Mouse (Mus musculus) embryonic facial prominence, embryonic 14.5 days (tissue): ENCODE data around the gene Gtf2i. TPM values are rescaled to one million over a fixed set of nuclear protein-coding genes. Genes with fewer than 3 reads are reported as not detected.

Experiments
- ATAC-seq: fragments of 200-750 bp; cut with Nextera tagmentation; 2 replicates; pipeline ENCODE4 v1.8.0; 2017; ENCODE audit warnings: low read depth, moderate number of reproducible peaks, moderate TSS enrichment
- DNase-seq: peaks from one replicate; pipeline ENCODE4 v3.0.0-alpha.2; 2015; ENCODE audit warnings: low spot score
- H3K27ac ChIP-seq: fragments of 300-500 bp; sonication (generic); replicated peaks from 2 replicates; pipeline ENCODE4 v1.5.1; 2014; ENCODE audit warnings: low read depth, mild to moderate bottlenecking, low read length, moderate library complexity
- H3K27me3 ChIP-seq: fragments of 300-500 bp; sonication (generic); replicated peaks from 2 replicates; pipeline ENCODE4 v1.6.1; 2014; ENCODE audit warnings: low read length; ENCODE audit not compliant: control insufficient read depth, insufficient read depth
- H3K36me3 ChIP-seq: fragments of 300-500 bp; sonication (generic); 2 replicates; pipeline ENCODE4 v1.6.1; 2014; ENCODE audit warnings: low read length, mixed read lengths; ENCODE audit not compliant: control insufficient read depth, insufficient read depth
- H3K4me1 ChIP-seq: fragments of 300-500 bp; sonication (generic); 2 replicates; pipeline ENCODE4 v1.6.1; 2014; ENCODE audit warnings: antibody characterized with exemption, low read length; ENCODE audit not compliant: control insufficient read depth, insufficient read depth
- H3K4me2 ChIP-seq: fragments of 300-500 bp; sonication (generic); 2 replicates; pipeline ENCODE4 v1.6.1; 2014; ENCODE audit warnings: low read depth, mild to moderate bottlenecking, low read length, moderate library complexity, mixed read lengths
- H3K4me3 ChIP-seq: fragments of 300-500 bp; sonication (generic); 2 replicates; pipeline ENCODE4 v1.5.1; 2014; ENCODE audit warnings: low read depth, mild to moderate bottlenecking, low read length
- H3K9ac ChIP-seq: fragments of 300-500 bp; sonication (generic); 2 replicates; pipeline ENCODE4 v1.6.1; 2014; ENCODE audit warnings: low read depth, mild to moderate bottlenecking, low read length, moderate library complexity, mixed read lengths
- H3K9me3 ChIP-seq: fragments of 300-500 bp; sonication (generic); 2 replicates; pipeline ENCODE4 v1.6.1; 2016; ENCODE audit warnings: low read length; ENCODE audit not compliant: control insufficient read depth
- WGBS: fragments of 180-500 bp; shearing (Covaris S2); extraction: QIAGEN DNeasy Blood & Tissue Kit; methylation state at CpG from one replicate; pipeline ENCODE4 v1.1.7; 2014; 5-methylcytosine and 5-hydroxymethylcytosine counted together
- polyA plus RNA-seq: library from polyadenylated mRNA; unstranded; fragments of >200 nt; fragmentation: Nextera tagmentation; extraction: Ambion mirVana; gene quantifications from 2 replicates; pipeline ENCODE4 v1.2.1, GENCODE M21; 2014

Gtf2i gene
- polyA plus RNA-seq, 1 experiment from 2014 or later = 141 TPM

DNA sequence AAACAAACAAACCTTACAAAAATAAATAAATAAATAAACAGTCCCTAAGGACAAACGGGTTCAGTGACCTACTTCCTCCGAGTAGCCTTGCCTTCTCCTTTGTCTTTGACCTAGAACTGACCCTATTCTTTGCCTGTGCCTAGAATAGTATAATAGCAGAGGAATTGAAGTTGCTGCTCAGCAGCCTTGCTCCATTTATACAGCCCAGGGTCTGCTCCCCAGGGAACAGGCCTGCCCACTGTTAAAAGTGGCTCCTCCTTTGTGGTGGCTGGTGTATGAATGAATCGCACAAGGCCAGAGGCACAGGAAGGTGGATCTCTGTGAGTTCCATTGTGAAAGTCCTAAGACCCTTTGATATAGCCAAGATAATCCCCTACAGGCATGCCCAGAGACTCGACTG is 14.8 kb upstream of the Gtf2i start:
- H3K4me3 ChIP-seq = no peak overlapping the region
- no peaks in the 10 kb centered on the region for H3K27me3 ChIP-seq
- H3K9me3 ChIP-seq = no peaks in the 10 kb centered on the region
- H3K36me3 ChIP-seq = no peaks in the 10 kb centered on the region
- WGBS = 61% methylated on average over 4 of the region's 4 CpGs
- no peaks in the 10 kb centered on the region for H3K4me1 ChIP-seq
- no peak for DNase-seq
- H3K9ac ChIP-seq = no peak overlapping the region
- ATAC-seq = no peak
- H3K27ac ChIP-seq = no peak overlapping the region
- H3K4me2 ChIP-seq = no peak overlapping the region

GRCm38 (mm10) chr5:134328482-134329001 is 14.0 kb upstream of the Gtf2i start:
- DNase-seq = no peak
- H3K4me3 ChIP-seq = no peak overlapping the region

DNA sequence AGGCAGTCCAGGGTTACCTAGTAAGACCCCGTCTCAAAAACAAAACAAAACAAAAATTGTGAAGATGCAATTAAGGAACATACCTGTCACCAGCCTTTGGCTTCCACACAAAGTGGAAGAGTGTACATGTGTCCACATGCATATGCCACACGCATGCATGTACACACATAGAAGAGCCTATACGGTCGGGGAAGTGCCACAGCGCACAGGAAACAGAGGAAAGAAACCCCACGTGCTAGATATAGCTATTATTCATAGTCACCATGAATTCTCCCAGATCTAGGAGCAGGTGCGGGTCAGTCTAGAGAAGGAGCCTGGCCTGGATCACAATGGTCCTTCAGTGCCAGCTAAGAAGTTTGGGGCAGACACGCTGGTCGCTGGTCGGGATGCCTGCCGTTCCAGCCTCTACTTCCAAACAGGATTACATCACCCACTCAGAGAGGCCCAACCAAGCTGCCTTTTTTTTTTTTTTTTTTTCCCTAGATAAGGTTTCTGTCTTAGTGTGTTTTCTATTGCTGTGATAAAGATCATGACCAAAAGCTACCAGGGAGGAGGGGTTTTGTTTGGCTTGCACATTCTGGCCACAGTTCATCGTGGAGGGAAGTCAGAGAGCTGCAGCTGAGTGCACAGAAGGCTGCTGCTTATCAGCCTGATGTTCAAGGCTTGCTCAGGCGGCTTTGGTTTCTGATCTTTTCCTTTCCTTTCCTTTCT is 11.5 kb upstream of the Gtf2i start:
- 67% methylated on average over 13 of the region's 13 CpGs for WGBS
- DNase-seq (no peak), ATAC-seq (no peak)
- no peaks in the 10 kb centered on the region for H3K36me3 ChIP-seq
- no peak overlapping the region for H3K4me2 ChIP-seq
- no peaks in the 10 kb centered on the region for H3K27me3 ChIP-seq
- no peak overlapping the region for H3K27ac ChIP-seq
- H3K9ac ChIP-seq = no peak overlapping the region
- no peak overlapping the region for H3K4me3 ChIP-seq
- H3K4me1 ChIP-seq = peaks cover 3% of the 10 kb centered on the region; the same call in 1 of the 2 replicates
- no peaks in the 10 kb centered on the region for H3K9me3 ChIP-seq

More at GRCm38 (mm10) chr5:134328482-134329001, 14.0 kb upstream of the Gtf2i start:
- H3K4me1 ChIP-seq = no peaks in the 10 kb centered on the region
- H3K4me2 ChIP-seq = no peak overlapping the region
- H3K27me3 ChIP-seq = no peaks in the 10 kb centered on the region
- no peak overlapping the region for H3K9ac ChIP-seq
- H3K9me3 ChIP-seq = no peaks in the 10 kb centered on the region
- ATAC-seq = no peak
- 83% methylated on average over 6 of the region's 6 CpGs for WGBS
- H3K36me3 ChIP-seq = no peaks in the 10 kb centered on the region
- H3K27ac ChIP-seq = no peak overlapping the region

DNA sequence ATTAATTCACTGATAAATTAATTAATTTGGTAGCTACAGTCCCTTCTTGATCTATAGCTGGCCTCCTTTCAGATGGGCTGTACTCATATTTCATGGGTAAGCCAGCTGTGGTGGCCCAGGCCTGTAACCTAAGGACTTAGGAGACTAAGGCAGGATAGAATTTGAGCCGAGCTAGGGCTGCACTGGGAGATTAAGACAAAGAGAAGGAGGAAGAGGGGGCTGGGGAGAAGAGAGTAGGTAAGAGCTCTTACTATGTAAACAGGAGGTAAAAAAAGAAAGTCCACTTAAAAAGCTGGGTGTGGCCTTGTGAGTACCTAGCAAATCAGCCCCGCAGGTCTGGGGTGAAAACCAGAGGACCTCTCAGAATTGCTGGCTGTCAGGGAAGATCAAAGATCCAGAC is 9.3 kb upstream of the Gtf2i start:
- Histone ChIP-seq H3K4me2 (no peak overlapping the region), H3K27me3 (no peaks in the 10 kb centered on the region), H3K9ac (no peak overlapping the region), H3K4me3 (no peak overlapping the region), H3K4me1 (peaks cover 3% of the 10 kb centered on the region; the same call in 1 of the 2 replicates), H3K9me3 (no peaks in the 10 kb centered on the region), H3K36me3 (no peaks in the 10 kb centered on the region), H3K27ac (0 out of 2 replicates have a peak overlapping the region, but pooled peaks have one; percentile 24)
- WGBS = 21% methylated on average over 2 of the region's 2 CpGs
- DNase-seq (peak; percentile 77), ATAC-seq (peak; percentile 82)

DNA sequence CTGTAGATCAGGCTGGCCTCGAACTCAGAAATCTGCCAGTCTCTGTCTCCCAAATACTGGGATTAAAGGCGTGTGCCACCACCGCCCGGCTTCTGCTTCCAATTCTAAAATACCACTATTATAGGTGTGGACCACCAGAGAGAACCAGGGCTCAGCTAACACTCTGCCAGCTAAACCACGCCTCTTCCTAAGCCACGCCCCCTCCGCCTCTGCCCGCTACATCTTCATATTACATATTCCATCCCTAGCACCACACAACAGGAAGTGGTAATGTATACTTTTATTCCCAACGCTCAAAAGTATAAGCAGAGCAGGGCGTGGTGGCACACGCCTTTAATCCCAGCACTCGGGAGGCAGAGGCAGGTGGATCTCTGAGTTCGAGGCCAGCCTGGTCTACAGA is 8.8 kb upstream of the Gtf2i start:
- Histone ChIP-seq H3K4me2 (no peak overlapping the region), H3K27me3 (no peaks in the 10 kb centered on the region), H3K27ac (no peak overlapping the region), H3K9me3 (no peaks in the 10 kb centered on the region), H3K36me3 (no peaks in the 10 kb centered on the region), H3K4me1 (peaks cover 3% of the 10 kb centered on the region; the same call in 1 of the 2 replicates), H3K4me3 (no peak overlapping the region), H3K9ac (no peak overlapping the region)
- 84% methylated on average over 13 of the region's 13 CpGs for WGBS
- DNase-seq (no peak), ATAC-seq (no peak)

- WGBS = 78% methylated on average over 13 of the region's 13 CpGs
- peaks cover 3% of the 10 kb centered on the region; the same call in 1 of the 2 replicates for H3K4me1 ChIP-seq
- ATAC-seq (no peak), DNase-seq (no peak)
- H3K27ac ChIP-seq = no peak overlapping the region
- no peak overlapping the region for H3K4me3 ChIP-seq
- H3K9ac ChIP-seq = no peak overlapping the region
- H3K4me2 ChIP-seq = no peak overlapping the region
- H3K27me3 ChIP-seq = no peaks in the 10 kb centered on the region
- no peaks in the 10 kb centered on the region for H3K9me3 ChIP-seq
- no peaks in the 10 kb centered on the region for H3K36me3 ChIP-seq
These were observed 7.8 kb upstream of the Gtf2i start for GRCm38 (mm10) chr5:134322355-134322754.

GRCm38 (mm10) chr5:134321699-134322098 is 7.1 kb upstream of the Gtf2i start:
- H3K27me3 ChIP-seq = no peaks in the 10 kb centered on the region
- peaks cover 10% of the 10 kb centered on the region for H3K4me1 ChIP-seq
- no peak overlapping the region for H3K9ac ChIP-seq
- DNase-seq (no peak), ATAC-seq (no peak)
- H3K27ac ChIP-seq = 0 out of 2 replicates have a peak overlapping the region, but pooled peaks have one; percentile 3
- H3K9me3 ChIP-seq = no peaks in the 10 kb centered on the region
- WGBS = 47% methylated on average over 7 of the region's 7 CpGs
- no peak overlapping the region for H3K4me3 ChIP-seq
- H3K4me2 ChIP-seq = no peak overlapping the region
- no peaks in the 10 kb centered on the region for H3K36me3 ChIP-seq

DNA sequence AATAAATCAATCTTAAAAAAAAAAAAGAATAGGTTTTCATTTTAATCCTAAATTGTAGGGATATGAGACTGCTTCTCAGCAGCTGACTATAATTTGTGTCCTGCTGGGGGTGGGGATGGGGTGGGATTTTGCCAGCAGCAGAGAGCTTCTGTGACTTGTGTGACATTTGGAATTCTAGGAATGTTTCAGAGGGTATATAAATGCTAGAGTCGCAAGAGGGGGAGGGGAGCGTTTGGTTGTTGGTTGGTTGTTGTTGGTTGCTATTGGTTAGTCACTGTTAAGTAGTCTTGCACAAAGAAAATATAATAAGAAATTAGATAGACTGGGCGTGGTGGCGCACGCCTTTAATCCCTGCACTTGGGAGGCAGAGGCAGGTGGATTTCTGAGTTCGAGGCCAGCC is 4.3 kb upstream of the Gtf2i start:
- Histone ChIP-seq H3K4me3 (no peak overlapping the region), H3K36me3 (no peaks in the 10 kb centered on the region), H3K4me1 (peaks cover 17% of the 10 kb centered on the region), H3K9me3 (no peaks in the 10 kb centered on the region), H3K4me2 (no peak overlapping the region), H3K9ac (no peak overlapping the region), H3K27me3 (no peaks in the 10 kb centered on the region), H3K27ac (no peak overlapping the region)
- WGBS = 77% methylated on average over 6 of the region's 6 CpGs
- ATAC-seq = no peak
- DNase-seq = no peak

DNA sequence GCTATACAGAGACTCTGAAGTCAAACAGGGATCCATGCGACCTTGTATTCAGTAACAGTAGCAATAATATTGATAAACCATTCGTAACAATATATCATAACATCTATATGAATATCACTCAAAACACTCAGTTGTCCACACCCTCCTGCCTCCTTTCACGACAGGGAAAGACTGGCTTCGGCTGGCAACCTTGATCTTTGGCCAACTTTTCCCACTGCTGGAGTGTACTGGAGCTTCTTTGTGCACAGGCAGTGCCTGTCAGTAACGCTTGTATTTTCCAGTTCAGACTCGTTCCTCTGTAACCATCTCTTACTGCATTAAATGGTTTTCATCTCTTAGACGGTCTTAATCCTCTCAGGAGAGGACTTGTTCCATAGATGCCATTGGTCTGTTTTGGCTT is 2.2 kb upstream of the Gtf2i start:
- no peaks in the 10 kb centered on the region for H3K36me3 ChIP-seq
- H3K4me3 ChIP-seq = no peak overlapping the region
- 52% methylated on average over 7 of the region's 7 CpGs for WGBS
- peak overlapping the region; percentile 86; the same call in 1 of the 2 replicates for H3K4me2 ChIP-seq
- no peak overlapping the region for H3K9ac ChIP-seq
- ATAC-seq (no peak), DNase-seq (peak; percentile 82)
- peaks cover 19% of the 10 kb centered on the region for H3K4me1 ChIP-seq
- H3K9me3 ChIP-seq = no peaks in the 10 kb centered on the region
- H3K27ac ChIP-seq = peak overlapping the region; percentile 100
- no peaks in the 10 kb centered on the region for H3K27me3 ChIP-seq
